Mouse (Mus musculus): ENCODE measurements around the gene Nos1ap. TPM values are rescaled to one million over a fixed set of nuclear protein-coding genes. Genes with fewer than 3 reads are reported as not detected.

The Nos1ap gene
- polyA plus RNA-seq, 1 experiment, result 18.5 TPM

- no peak for TF ChIP-seq CTCF (IDR thresholded peaks at IDR 0.05; ENCODE audit: borderline replicate concordance, extremely low read depth, insufficient read depth, insufficient read length)
- no peak for TF ChIP-seq POLR2A (IDR thresholded peaks at IDR 0.05; ENCODE audit: borderline replicate concordance, extremely low read depth, insufficient read depth, insufficient read length, poor library complexity, severe bottlenecking)
- DNase-seq (ENCODE audit: low read depth), result no peak
These were observed 215.9 kb downstream of the Nos1ap start for GRCm38 (mm10) chr1:170373750-170374149.

DNA sequence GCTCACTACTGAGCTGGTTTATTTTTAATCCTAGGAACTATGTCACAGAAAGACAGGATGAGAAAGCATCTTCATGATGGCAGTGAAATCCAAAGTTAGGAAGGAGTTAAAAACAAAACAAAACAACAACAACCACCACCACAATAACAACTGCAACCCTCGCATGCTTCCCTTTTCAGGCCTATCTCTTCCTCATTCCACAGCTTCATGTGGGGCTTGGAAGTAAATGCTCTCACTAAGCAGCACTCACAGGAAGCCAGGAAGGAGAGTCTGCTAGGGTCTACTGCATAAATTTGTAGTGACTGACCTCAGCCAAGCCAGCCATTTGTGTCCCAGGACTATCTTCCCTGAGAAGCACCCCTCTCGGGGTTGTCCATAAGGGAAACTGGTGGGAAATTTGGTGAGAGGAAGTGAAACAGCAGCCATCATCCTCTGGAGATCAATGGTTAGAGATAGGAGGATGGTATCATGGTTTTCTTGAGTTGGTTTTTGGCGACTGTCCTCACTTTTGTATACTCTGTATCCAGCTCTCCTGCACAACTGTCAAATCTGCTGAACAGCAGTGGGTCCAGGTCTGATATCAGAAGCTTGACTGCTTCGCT is 218.4 kb downstream of the Nos1ap start:
- TF ChIP-seq CTCF (IDR thresholded peaks at IDR 0.05; ENCODE audit: borderline replicate concordance, extremely low read depth, insufficient read depth, insufficient read length), result no peak
- no peak for TF ChIP-seq POLR2A (IDR thresholded peaks at IDR 0.05; ENCODE audit: borderline replicate concordance, extremely low read depth, insufficient read depth, insufficient read length, poor library complexity, severe bottlenecking)
- DNase-seq (ENCODE audit: low read depth), result no peak

- no peak for TF ChIP-seq CTCF (IDR thresholded peaks at IDR 0.05; ENCODE audit: borderline replicate concordance, extremely low read depth, insufficient read depth, insufficient read length)
- TF ChIP-seq POLR2A (IDR thresholded peaks at IDR 0.05; ENCODE audit: borderline replicate concordance, extremely low read depth, insufficient read depth, insufficient read length, poor library complexity, severe bottlenecking), result no peak
- no peak for DNase-seq (ENCODE audit: low read depth)
These were observed 220.8 kb downstream of the Nos1ap start for GRCm38 (mm10) chr1:170368864-170369263.

DNA sequence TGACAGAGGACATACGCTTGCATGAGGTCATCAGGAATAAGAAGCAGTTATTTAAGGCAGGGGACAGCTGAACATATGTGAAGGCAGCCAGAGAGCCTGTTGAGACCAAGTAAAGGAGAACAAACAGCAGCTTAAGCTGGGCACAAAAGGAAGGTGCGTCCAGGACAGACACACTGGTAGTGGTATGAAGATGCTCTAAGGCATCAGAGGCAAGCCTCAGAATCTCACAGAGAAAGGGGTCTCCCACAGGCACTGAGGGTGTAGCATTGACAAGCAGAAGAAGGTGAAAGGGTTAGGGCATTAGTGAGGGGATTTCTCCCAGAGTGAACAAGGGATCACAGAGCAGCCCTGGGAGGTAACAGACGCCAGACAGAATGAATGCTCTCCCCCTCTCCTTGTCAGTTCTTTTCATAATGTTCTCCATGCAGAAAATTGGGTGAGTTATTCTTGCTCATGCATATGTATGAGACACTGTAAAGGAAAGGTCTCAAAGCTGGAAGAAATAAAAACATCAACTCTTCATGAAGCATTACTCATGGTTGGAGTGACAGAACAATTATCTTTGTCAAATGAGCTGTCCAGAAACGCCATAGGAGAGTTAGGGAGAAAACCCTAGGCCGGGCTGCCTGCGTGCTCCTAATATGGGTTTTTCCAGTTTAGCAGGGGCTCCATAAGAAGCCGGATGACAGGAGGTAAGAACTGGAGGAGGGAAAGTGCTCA is 222.5 kb downstream of the Nos1ap start:
- TF ChIP-seq POLR2A (IDR thresholded peaks at IDR 0.05; ENCODE audit: borderline replicate concordance, extremely low read depth, insufficient read depth, insufficient read length, poor library complexity, severe bottlenecking), result no peak
- TF ChIP-seq CTCF (IDR thresholded peaks at IDR 0.05; ENCODE audit: borderline replicate concordance, extremely low read depth, insufficient read depth, insufficient read length), result no peak
- peak; percentile 92 for DNase-seq (ENCODE audit: low read depth)

DNA sequence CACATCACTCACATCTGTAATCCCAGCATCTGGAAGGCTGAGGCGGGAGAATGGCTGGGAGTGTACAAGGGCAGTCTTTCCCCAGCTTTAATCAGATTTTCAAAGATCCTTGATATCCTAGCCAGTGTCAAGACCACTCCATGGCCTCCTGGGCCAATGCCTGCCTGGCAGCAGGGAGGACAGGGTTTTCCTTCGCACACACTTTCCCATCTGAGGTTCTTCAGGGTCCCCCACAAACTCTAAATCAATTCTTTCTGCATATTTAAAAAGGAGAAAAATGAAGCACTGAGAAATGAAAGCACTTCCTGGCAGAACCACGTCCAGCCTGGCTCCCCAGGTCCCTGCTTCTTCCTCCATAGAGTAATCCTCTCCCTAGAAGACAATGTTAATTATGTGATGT is 225.9 kb downstream of the Nos1ap start:
- no peak for DNase-seq (ENCODE audit: low read depth)

GRCm38 (mm10) chr1:170360183-170360915 is 229.3 kb downstream of the Nos1ap start:
- TF ChIP-seq CTCF (IDR thresholded peaks at IDR 0.05; ENCODE audit: borderline replicate concordance, extremely low read depth, insufficient read depth, insufficient read length), result no peak
- no peak for TF ChIP-seq POLR2A (IDR thresholded peaks at IDR 0.05; ENCODE audit: borderline replicate concordance, extremely low read depth, insufficient read depth, insufficient read length, poor library complexity, severe bottlenecking)
- DNase-seq (ENCODE audit: low read depth), result no peak

More for the DNA sequence above, 225.9 kb downstream of the Nos1ap start:
- TF ChIP-seq CTCF (IDR thresholded peaks at IDR 0.05; ENCODE audit: borderline replicate concordance, extremely low read depth, insufficient read depth, insufficient read length) (no peak), POLR2A (IDR thresholded peaks at IDR 0.05; ENCODE audit: borderline replicate concordance, extremely low read depth, insufficient read depth, insufficient read length, poor library complexity, severe bottlenecking) (no peak)

- TF ChIP-seq POLR2A (IDR thresholded peaks at IDR 0.05; ENCODE audit: borderline replicate concordance, extremely low read depth, insufficient read depth, insufficient read length, poor library complexity, severe bottlenecking), result no peak
- no peak for TF ChIP-seq CTCF (IDR thresholded peaks at IDR 0.05; ENCODE audit: borderline replicate concordance, extremely low read depth, insufficient read depth, insufficient read length)
- DNase-seq (ENCODE audit: low read depth), result no peak
These were observed 236.3 kb downstream of the Nos1ap start for GRCm38 (mm10) chr1:170353335-170353734.

- DNase-seq (ENCODE audit: low read depth), result no peak
These were observed 238.6 kb downstream of the Nos1ap start for GRCm38 (mm10) chr1:170351080-170351479.

GRCm38 (mm10) chr1:170346266-170346665 is 243.4 kb downstream of the Nos1ap start:
- TF ChIP-seq CTCF (IDR thresholded peaks at IDR 0.05; ENCODE audit: borderline replicate concordance, extremely low read depth, insufficient read depth, insufficient read length), result no peak
- no peak for TF ChIP-seq POLR2A (IDR thresholded peaks at IDR 0.05; ENCODE audit: borderline replicate concordance, extremely low read depth, insufficient read depth, insufficient read length, poor library complexity, severe bottlenecking)
- no peak for DNase-seq (ENCODE audit: low read depth)

More at GRCm38 (mm10) chr1:170351080-170351479, 238.6 kb downstream of the Nos1ap start:
- TF ChIP-seq CTCF (IDR thresholded peaks at IDR 0.05; ENCODE audit: borderline replicate concordance, extremely low read depth, insufficient read depth, insufficient read length), result no peak
- no peak for TF ChIP-seq POLR2A (IDR thresholded peaks at IDR 0.05; ENCODE audit: borderline replicate concordance, extremely low read depth, insufficient read depth, insufficient read length, poor library complexity, severe bottlenecking)

GRCm38 (mm10) chr1:170343906-170344305 is 245.8 kb downstream of the Nos1ap start:
- TF ChIP-seq CTCF (IDR thresholded peaks at IDR 0.05; ENCODE audit: borderline replicate concordance, extremely low read depth, insufficient read depth, insufficient read length) (no peak), POLR2A (IDR thresholded peaks at IDR 0.05; ENCODE audit: borderline replicate concordance, extremely low read depth, insufficient read depth, insufficient read length, poor library complexity, severe bottlenecking) (no peak)
- no peak for DNase-seq (ENCODE audit: low read depth)

- TF ChIP-seq CTCF (IDR thresholded peaks at IDR 0.05; ENCODE audit: borderline replicate concordance, extremely low read depth, insufficient read depth, insufficient read length) (no peak), POLR2A (IDR thresholded peaks at IDR 0.05; ENCODE audit: borderline replicate concordance, extremely low read depth, insufficient read depth, insufficient read length, poor library complexity, severe bottlenecking) (no peak)
- peak; percentile 62 for DNase-seq (ENCODE audit: low read depth)
These were observed 246.6 kb downstream of the Nos1ap start for GRCm38 (mm10) chr1:170343081-170343480.
